Mouse (Mus musculus) forebrain, embryonic 11.5 days (tissue): ENCODE measurements around the gene Tlk2. TPM values are rescaled to one million over a fixed set of nuclear protein-coding genes. Genes with fewer than 3 reads are reported as not detected.
A peak's percentile ranks its signal among the peaks of the same experiment; 100 is the strongest.

ENCODE experiments used
- ATAC-seq: fragments of 200-750 bp; cut with Nextera tagmentation; replicated peaks from 2 replicates; pipeline ENCODE4 v1.8.0; 2017; ENCODE audit warnings: moderate TSS enrichment; ENCODE audit not compliant: low FRiP score
- DNase-seq: peaks from one replicate; pipeline ENCODE4 v3.0.0-alpha.2; 2017; ENCODE audit warnings: low spot score
- H3K27ac ChIP-seq: fragments of 300-500 bp; sonication (generic); 2 replicates; pipeline ENCODE4 v1.5.1; 2014; ENCODE audit warnings: low read depth, low read length
- H3K27me3 ChIP-seq: fragments of 300-500 bp; sonication (generic); 2 replicates; pipeline ENCODE4 v1.6.1; 2014; ENCODE audit warnings: mild to moderate bottlenecking, low read length, mixed read lengths; ENCODE audit not compliant: control insufficient read depth, insufficient read depth
- H3K36me3 ChIP-seq: fragments of 300-500 bp; sonication (generic); 2 replicates; pipeline ENCODE4 v1.6.1; 2014; ENCODE audit warnings: mild to moderate bottlenecking, low read length, moderate library complexity, mixed read lengths; ENCODE audit not compliant: control insufficient read depth, insufficient read depth
- H3K4me1 ChIP-seq: fragments of 300-500 bp; sonication (generic); replicated peaks from 2 replicates; pipeline ENCODE4 v1.6.1; 2014; ENCODE audit warnings: low read length, mixed read lengths; ENCODE audit not compliant: control insufficient read depth, insufficient read depth
- H3K4me2 ChIP-seq: fragments of 300-500 bp; sonication (generic); 2 replicates; pipeline ENCODE4 v1.6.1; 2014; ENCODE audit warnings: low read depth, mild to moderate bottlenecking, low read length, moderate library complexity, mixed read lengths; ENCODE audit not compliant: severe bottlenecking
- H3K4me3 ChIP-seq: fragments of 300-500 bp; sonication (generic); 2 replicates; pipeline ENCODE4 v1.5.1; 2014; ENCODE audit warnings: low read depth, low read length
- H3K9ac ChIP-seq: fragments of 300-500 bp; sonication (generic); 2 replicates; pipeline ENCODE4 v1.6.1; 2014; ENCODE audit warnings: low read length
- H3K9me3 ChIP-seq: fragments of 300-500 bp; sonication (generic); 2 replicates; pipeline ENCODE4 v1.6.1; 2016; ENCODE audit warnings: low read length, mixed read lengths; ENCODE audit not compliant: control insufficient read depth
- WGBS: fragments of 180-500 bp; shearing (Covaris S2); extraction: QIAGEN DNeasy Blood & Tissue Kit; methylation state at CpG from one replicate; pipeline ENCODE4 v1.1.7; 2014; 5-methylcytosine and 5-hydroxymethylcytosine counted together
- polyA plus RNA-seq: library from polyadenylated mRNA; unstranded; fragments of >200 nt; fragmentation: Nextera tagmentation; extraction: Ambion mirVana; gene quantifications from 2 replicates; pipeline ENCODE4 v1.2.1, GENCODE M21; 2014

Gene Tlk2
- polyA plus RNA-seq, 1 experiment from 2014 or later: 27.5 TPM

DNA sequence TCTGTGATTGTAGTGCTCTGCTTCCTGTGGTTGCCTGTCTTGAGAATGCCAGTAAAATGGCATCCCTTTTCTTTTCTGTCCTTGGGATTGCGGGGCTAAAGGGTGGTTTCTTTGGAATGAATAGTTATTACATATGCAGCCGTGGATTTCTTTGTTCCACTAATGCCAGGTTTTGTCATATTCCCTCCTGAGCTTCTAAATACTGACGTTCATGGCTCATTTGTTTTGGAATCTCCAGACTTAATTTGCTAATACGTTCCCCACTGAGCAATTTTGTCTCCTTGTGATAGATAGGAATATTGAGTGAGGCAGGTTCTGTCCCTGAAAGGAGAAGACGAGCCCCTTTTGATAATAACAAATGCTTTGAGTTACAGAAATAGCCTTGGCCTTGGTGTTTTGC is 82.5 kb downstream of the Tlk2 start:
- H3K4me2 ChIP-seq: no peak overlapping the region
- DNase-seq: no peak
- H3K36me3 ChIP-seq: no peaks in the 10 kb centered on the region; the same call in 1 of the 2 replicates
- no peak overlapping the region for H3K9ac ChIP-seq
- no peak overlapping the region for H3K4me3 ChIP-seq
- H3K27me3 ChIP-seq: no peaks in the 10 kb centered on the region
- H3K9me3 ChIP-seq: no peaks in the 10 kb centered on the region
- no peak overlapping the region for H3K27ac ChIP-seq
- WGBS: 49% methylated on average over 5 of the region's 5 CpGs
- no peak for ATAC-seq
- H3K4me1 ChIP-seq: no peaks in the 10 kb centered on the region

DNA sequence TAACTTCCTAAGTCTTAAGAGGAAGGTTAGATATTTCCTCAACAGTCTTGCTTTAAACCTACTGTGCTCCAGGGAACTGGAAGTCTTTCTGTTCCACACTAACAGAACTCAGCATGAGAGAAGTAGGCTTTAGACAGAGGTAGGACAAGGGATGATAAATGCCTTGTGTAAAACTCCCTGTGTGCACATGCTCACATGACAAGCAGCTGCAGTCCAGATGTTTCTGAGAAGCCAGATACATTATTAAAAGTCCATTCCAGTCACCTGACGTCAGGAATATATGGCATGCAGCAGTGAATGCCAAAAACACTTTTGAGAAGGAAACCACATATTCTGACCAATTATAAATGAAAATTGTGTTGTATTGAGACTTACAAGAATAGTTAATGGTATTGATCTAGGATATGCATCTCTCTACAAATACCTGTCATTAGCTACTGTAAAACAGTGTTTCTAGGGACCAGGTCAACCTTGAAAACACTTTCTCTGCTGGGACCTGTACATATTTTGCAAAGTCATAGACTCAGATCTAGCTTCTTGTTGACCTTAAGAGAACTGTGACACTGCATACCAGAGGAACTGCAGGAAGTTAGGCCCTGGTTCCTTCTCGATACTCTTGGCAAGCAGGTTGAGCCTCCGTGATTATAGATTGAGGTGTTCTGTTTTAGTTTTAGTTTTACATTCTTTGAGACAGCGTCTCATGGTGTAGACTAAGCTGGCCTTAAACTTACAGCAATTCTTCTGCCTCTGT is 83.2 kb downstream of the Tlk2 start:
- no peak overlapping the region for H3K4me2 ChIP-seq
- no peaks in the 10 kb centered on the region for H3K9me3 ChIP-seq
- H3K27me3 ChIP-seq: no peaks in the 10 kb centered on the region
- no peaks in the 10 kb centered on the region; the same call in 1 of the 2 replicates for H3K36me3 ChIP-seq
- 93% methylated on average over 4 of the region's 4 CpGs for WGBS
- no peaks in the 10 kb centered on the region for H3K4me1 ChIP-seq
- no peak overlapping the region for H3K4me3 ChIP-seq
- no peak for ATAC-seq
- H3K9ac ChIP-seq: no peak overlapping the region
- DNase-seq: no peak
- no peak overlapping the region for H3K27ac ChIP-seq

DNA sequence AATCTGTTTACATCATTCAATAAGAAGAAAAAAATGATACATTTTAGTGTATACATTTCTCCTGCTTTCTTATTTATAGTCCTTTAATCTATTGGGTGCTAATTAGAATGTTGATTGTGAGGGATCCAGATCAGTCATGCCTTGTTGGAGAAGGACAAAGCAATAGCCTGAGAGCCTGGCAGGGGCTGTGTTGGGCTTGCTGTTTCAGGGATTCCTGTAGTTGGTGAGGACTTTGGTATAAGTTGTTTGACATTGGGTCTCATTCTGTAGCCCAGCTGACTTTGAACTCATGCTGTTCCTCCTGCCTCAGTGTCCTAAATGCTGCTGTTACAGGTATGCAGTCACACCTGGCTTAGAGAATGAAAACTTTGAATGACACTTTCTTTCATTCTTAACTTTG is 85.9 kb downstream of the Tlk2 start:
- Histone ChIP-seq H3K9ac (no peak overlapping the region), H3K27me3 (no peaks in the 10 kb centered on the region), H3K4me3 (no peak overlapping the region), H3K27ac (no peak overlapping the region), H3K4me1 (no peaks in the 10 kb centered on the region), H3K36me3 (no peaks in the 10 kb centered on the region), H3K4me2 (no peak overlapping the region), H3K9me3 (no peaks in the 10 kb centered on the region)
- ATAC-seq (0 out of 2 replicates have a peak, but pooled peaks have one; percentile 39), DNase-seq (no peak)

GRCm38 (mm10) chr11:105264988-105265387 is 86.4 kb downstream of the Tlk2 start:
- 94% methylated on average over 3 of the region's 3 CpGs for WGBS
- Histone ChIP-seq H3K9me3 (no peaks in the 10 kb centered on the region), H3K36me3 (no peaks in the 10 kb centered on the region)

GRCm38 (mm10) chr11:105270155-105270554 is 91.5 kb downstream of the Tlk2 start:
- Histone ChIP-seq H3K4me2 (no peak overlapping the region), H3K36me3 (no peaks in the 10 kb centered on the region), H3K4me1 (no peaks in the 10 kb centered on the region), H3K9ac (no peak overlapping the region), H3K4me3 (no peak overlapping the region), H3K27me3 (no peaks in the 10 kb centered on the region), H3K27ac (no peak overlapping the region), H3K9me3 (no peaks in the 10 kb centered on the region)
- 16% methylated on average over 2 of the region's 2 CpGs for WGBS
- ATAC-seq (no peak), DNase-seq (peak; percentile 61)

More at GRCm38 (mm10) chr11:105264988-105265387, 86.4 kb downstream of the Tlk2 start:
- Histone ChIP-seq H3K27me3 (no peaks in the 10 kb centered on the region), H3K9ac (no peak overlapping the region), H3K4me3 (no peak overlapping the region), H3K27ac (no peak overlapping the region), H3K4me1 (no peaks in the 10 kb centered on the region), H3K4me2 (no peak overlapping the region)
- no peak for DNase-seq
- no peak for ATAC-seq

DNA sequence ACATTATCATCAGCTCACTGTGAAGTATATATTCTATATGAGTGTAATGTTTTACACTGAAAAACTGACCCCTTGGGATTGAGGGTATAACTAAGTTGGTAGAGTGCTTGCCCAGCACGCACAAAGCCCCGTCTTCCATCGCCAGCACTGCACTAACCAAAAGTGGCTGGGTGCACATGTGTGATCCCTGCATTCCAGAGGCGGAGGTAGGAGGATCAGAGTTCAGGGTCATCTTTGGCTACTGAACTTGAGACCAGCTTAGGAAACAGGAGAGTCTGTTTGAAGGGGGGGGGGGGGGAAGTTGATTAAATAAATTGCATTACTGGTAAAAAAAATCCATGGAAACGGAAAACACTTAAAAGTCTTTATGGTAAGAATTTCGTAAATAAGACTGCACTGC is 101.8 kb downstream of the Tlk2 start:
- Histone ChIP-seq H3K4me1 (no peaks in the 10 kb centered on the region), H3K9me3 (no peaks in the 10 kb centered on the region), H3K9ac (no peak overlapping the region), H3K27me3 (no peaks in the 10 kb centered on the region), H3K4me3 (no peak overlapping the region), H3K4me2 (no peak overlapping the region), H3K36me3 (peaks cover 4% of the 10 kb centered on the region; the same call in 1 of the 2 replicates), H3K27ac (no peak overlapping the region)
- ATAC-seq: no peak
- WGBS: 81% methylated on average over 6 of the region's 6 CpGs
- DNase-seq: no peak

GRCm38 (mm10) chr11:105281291-105281690 is 102.7 kb downstream of the Tlk2 start:
- 86% methylated on average over 7 of the region's 7 CpGs for WGBS
- H3K9me3 ChIP-seq: no peaks in the 10 kb centered on the region
- H3K4me3 ChIP-seq: no peak overlapping the region
- H3K4me1 ChIP-seq: no peaks in the 10 kb centered on the region
- H3K9ac ChIP-seq: no peak overlapping the region
- ATAC-seq: no peak
- H3K27ac ChIP-seq: no peak overlapping the region
- H3K27me3 ChIP-seq: no peaks in the 10 kb centered on the region
- peaks cover 4% of the 10 kb centered on the region; the same call in 1 of the 2 replicates for H3K36me3 ChIP-seq
- no peak overlapping the region for H3K4me2 ChIP-seq
- no peak for DNase-seq

GRCm38 (mm10) chr11:105281763-105282459 is 103.3 kb downstream of the Tlk2 start:
- peaks cover 2% of the 10 kb centered on the region; the same call in 1 of the 2 replicates for H3K36me3 ChIP-seq
- no peak overlapping the region for H3K27ac ChIP-seq
- H3K4me2 ChIP-seq: no peak overlapping the region
- H3K4me1 ChIP-seq: no peaks in the 10 kb centered on the region
- DNase-seq (no peak), ATAC-seq (no peak)
- no peak overlapping the region for H3K4me3 ChIP-seq
- no peaks in the 10 kb centered on the region for H3K9me3 ChIP-seq
- WGBS: 83% methylated on average over 12 of the region's 12 CpGs
- H3K9ac ChIP-seq: no peak overlapping the region
- no peaks in the 10 kb centered on the region for H3K27me3 ChIP-seq
